In genomic region chr13:112910434-112910833, GRCm38 (mm10) we compare ENCODE assay signal across 20 mouse cellular contexts.
"Had no signal": no experiment of that assay in that cellular context is flagged by ENCODE, and none has a peak within 500 bp of the region (broad histone marks: within the 10 kb centered on the region; RNA-seq: fewer than 3 reads in every experiment).

No protein-coding gene starts in this region.

- H3K9ac ChIP-seq: forebrain, postnatal 0 days; heart, embryonic 13.5 days; heart, embryonic 15.5 days; hindbrain, embryonic 13.5 days; hindbrain, embryonic 15.5 days; kidney, embryonic 15.5 days; limb, embryonic 12.5 days; liver, embryonic 15.5 days had no signal

- H3K9me3 ChIP-seq: heart, embryonic 10.5 days; heart, embryonic 13.5 days; heart, embryonic 15.5 days; hindbrain, embryonic 13.5 days; hindbrain, embryonic 15.5 days; kidney, embryonic 15.5 days; limb, embryonic 10.5 days; limb, embryonic 12.5 days; liver, embryonic 15.5 days had no signal

- H3K27ac ChIP-seq: heart, embryonic 10.5 days; heart, embryonic 13.5 days; heart, embryonic 15.5 days; hindbrain, embryonic 13.5 days; hindbrain, embryonic 15.5 days; hindbrain, postnatal 0 days; kidney, embryonic 15.5 days; kidney, postnatal 0 days; left cerebral cortex, adult 2 months; limb, embryonic 10.5 days; limb, embryonic 12.5 days; liver, embryonic 15.5 days had no signal

- H3K4me3 ChIP-seq: heart, embryonic 10.5 days; heart, embryonic 13.5 days; heart, embryonic 15.5 days; hindbrain, embryonic 13.5 days; hindbrain, embryonic 15.5 days; kidney, embryonic 15.5 days; left cerebral cortex, adult 2 months; limb, embryonic 10.5 days; limb, embryonic 12.5 days; liver, embryonic 15.5 days had no signal

- H3K4me2 ChIP-seq: heart, embryonic 13.5 days; heart, embryonic 15.5 days; hindbrain, embryonic 13.5 days; hindbrain, embryonic 15.5 days; kidney, embryonic 15.5 days; limb, embryonic 12.5 days; liver, embryonic 11.5 days; liver, embryonic 15.5 days had no signal

- ATAC-seq: forebrain, postnatal 0 days; hindbrain, postnatal 0 days; intestine, embryonic 16.5 days had no signal

- DNase-seq: gastrocnemius, postnatal 14 days; gastrocnemius, postnatal 36 days; heart, postnatal 14 days; kidney, adult 11 months; liver had no signal

- H3K27me3 ChIP-seq: heart, embryonic 13.5 days; heart, embryonic 15.5 days; hindbrain, embryonic 13.5 days; hindbrain, embryonic 15.5 days; kidney, embryonic 15.5 days; limb, embryonic 12.5 days; liver, embryonic 15.5 days had no signal

- H3K4me1 ChIP-seq: heart, embryonic 10.5 days; heart, embryonic 13.5 days; heart, embryonic 15.5 days; hindbrain, embryonic 13.5 days; hindbrain, embryonic 15.5 days; kidney, embryonic 15.5 days; limb, embryonic 10.5 days; limb, embryonic 12.5 days; liver, embryonic 15.5 days had no signal
